Mouse (Mus musculus) CH12F3 (cell line): ENCODE results near the gene Eif3j1.
"Not testable (repeated sequence)": the region's sequence is repeated elsewhere in the genome, so short reads cannot be mapped to it uniquely, and the experiment has no call there.

Source experiments
- in situ Hi-C: fragments of 300-500 bp; cut with MboI; formaldehyde crosslinking; loops from 2 replicates; pipeline ENCODE4 v1.14.3; 2020; ENCODE audit warnings: low sequenced_read_pairs

The Eif3j1 gene

GRCm38 (mm10) chr2:122097686-122098085 lies 69.3 kb downstream of the Eif3j1 start:
- in situ Hi-C loops = not testable (repeated sequence)

DNA sequence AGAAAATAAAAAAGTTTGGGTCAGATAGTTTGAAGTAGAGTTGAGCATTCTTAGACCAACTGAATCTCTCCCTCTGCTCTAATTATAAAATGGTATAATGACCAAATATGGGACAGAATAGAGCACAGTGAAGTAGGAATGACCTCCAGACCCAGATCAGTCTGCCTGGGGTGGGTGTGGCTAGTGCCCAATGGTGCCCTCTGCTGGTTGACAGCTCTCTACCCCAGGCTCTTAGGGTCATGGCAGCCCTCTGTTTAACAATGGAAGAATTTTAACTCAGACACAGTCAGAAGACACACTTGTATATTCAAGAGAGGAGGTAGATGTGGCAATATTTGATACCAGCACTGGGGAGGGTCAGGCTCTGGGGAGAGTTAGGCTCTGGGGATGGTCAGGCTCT lies 73.7 kb downstream of the Eif3j1 start:
- in situ Hi-C loops = no loop called here
